Mouse (Mus musculus) hindbrain, embryonic 10.5 days (tissue): ENCODE measurements around the gene Dennd2a. TPM values are rescaled to one million over a fixed set of nuclear protein-coding genes. Genes with fewer than 3 reads are reported as not detected.

ENCODE experiments used
- DNase-seq: peaks from one replicate; pipeline ENCODE4 v3.0.0-alpha.2; 2017; ENCODE audit warnings: low spot score
- H3K27ac ChIP-seq: fragments of 300-500 bp; sonication (generic); 2 replicates; pipeline ENCODE4 v1.5.1; 2016; ENCODE audit warnings: mild to moderate bottlenecking, moderate library complexity
- H3K27me3 ChIP-seq: fragments of 300-500 bp; sonication (generic); 2 replicates; pipeline ENCODE4 v1.6.1; 2016; ENCODE audit warnings: mild to moderate bottlenecking; ENCODE audit not compliant: poor library complexity, insufficient read depth, severe bottlenecking
- H3K36me3 ChIP-seq: fragments of 300-500 bp; sonication (generic); 2 replicates; pipeline ENCODE4 v1.6.1; 2016; ENCODE audit warnings: mild to moderate bottlenecking, moderate library complexity
- H3K4me1 ChIP-seq: fragments of 300-500 bp; sonication (generic); replicated peaks from 2 replicates; pipeline ENCODE4 v1.6.1; 2016; ENCODE audit warnings: mild to moderate bottlenecking
- H3K4me3 ChIP-seq: fragments of 300-500 bp; sonication (generic); 2 replicates; pipeline ENCODE4 v1.5.1; 2016; ENCODE audit warnings: mild to moderate bottlenecking, moderate library complexity
- H3K9me3 ChIP-seq: fragments of 300-500 bp; sonication (generic); 2 replicates; pipeline ENCODE4 v1.6.1; 2016; ENCODE audit warnings: mild to moderate bottlenecking, moderate library complexity
- WGBS: fragments of 180-500 bp; shearing (Covaris S2); methylation state at CpG from one replicate; pipeline ENCODE4 v1.1.7; 2016; 5-methylcytosine and 5-hydroxymethylcytosine counted together
- polyA plus RNA-seq: library from polyadenylated mRNA; unstranded; fragments of >200 nt; fragmentation: Nextera tagmentation; extraction: Ambion mirVana; gene quantifications from 2 replicates; pipeline ENCODE4 v1.2.1, GENCODE M21; 2016

Dennd2a gene
- polyA plus RNA-seq, 1 experiment from 2014 or later = 45.6 TPM

DNA sequence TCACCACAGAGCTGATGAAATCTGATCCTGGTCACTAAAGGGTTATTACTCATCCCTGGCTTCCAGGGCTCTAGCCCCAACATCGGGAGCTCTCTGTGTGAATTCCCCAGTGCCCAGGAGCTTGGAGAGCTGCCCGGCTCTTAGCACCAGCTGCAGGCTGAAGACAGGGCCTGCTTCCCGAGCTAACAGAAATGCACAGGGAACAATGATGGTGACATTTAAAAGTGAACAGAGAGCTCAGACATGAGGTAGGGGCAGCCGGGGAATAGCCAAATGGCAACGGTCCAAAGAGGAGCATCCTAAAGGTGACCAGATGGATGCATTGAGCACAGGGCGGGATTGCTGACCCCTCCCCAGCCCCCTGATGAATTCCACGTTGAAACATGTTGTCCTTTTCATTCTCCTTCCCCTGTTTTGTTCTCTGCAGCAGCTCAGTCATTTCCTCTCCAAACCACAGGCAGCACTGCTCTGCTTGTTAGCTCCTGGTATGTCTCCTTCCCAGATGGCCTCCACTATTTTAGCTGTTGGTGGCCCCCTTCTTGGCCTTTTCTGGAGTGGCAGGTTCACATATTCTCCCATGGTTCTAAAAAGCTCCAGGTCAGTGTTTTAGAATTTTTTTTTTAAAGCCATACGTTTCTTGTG, 79.0 kb downstream of the Dennd2a start:
- H3K9me3 ChIP-seq = peaks cover 3% of the 10 kb centered on the region; the same call in 1 of the 2 replicates
- 69% methylated on average over 8 of the region's 8 CpGs for WGBS
- H3K27me3 ChIP-seq = no peaks in the 10 kb centered on the region
- no peak for DNase-seq
- H3K27ac ChIP-seq = peak overlapping the region; percentile 13; the same call in 1 of the 2 replicates
- H3K36me3 ChIP-seq = peaks cover 97% of the 10 kb centered on the region
- no peaks in the 10 kb centered on the region for H3K4me1 ChIP-seq
- H3K4me3 ChIP-seq = no peak overlapping the region

- H3K27me3 ChIP-seq = no peaks in the 10 kb centered on the region
- 83% methylated on average over 1 of the region's 1 CpGs for WGBS
- no peaks in the 10 kb centered on the region for H3K9me3 ChIP-seq
- H3K4me3 ChIP-seq = no peak overlapping the region
- DNase-seq = no peak
- H3K27ac ChIP-seq = no peak overlapping the region
- H3K4me1 ChIP-seq = no peaks in the 10 kb centered on the region; the same call in 1 of the 2 replicates
- H3K36me3 ChIP-seq = peaks cover 98% of the 10 kb centered on the region
These were observed 81.0 kb downstream of the Dennd2a start for GRCm38 (mm10) chr6:39476617-39477016.

GRCm38 (mm10) chr6:39474424-39474823, 83.2 kb downstream of the Dennd2a start:
- Histone ChIP-seq H3K4me1 (no peaks in the 10 kb centered on the region; the same call in 1 of the 2 replicates), H3K9me3 (no peaks in the 10 kb centered on the region), H3K27ac (0 out of 2 replicates have a peak overlapping the region, but pooled peaks have one; percentile 0), H3K36me3 (peaks cover 100% of the 10 kb centered on the region), H3K4me3 (no peak overlapping the region), H3K27me3 (no peaks in the 10 kb centered on the region)
- WGBS = 64% methylated on average over 6 of the region's 6 CpGs
- DNase-seq = peak; percentile 52

- H3K36me3 ChIP-seq = peaks cover 100% of the 10 kb centered on the region
- H3K27ac ChIP-seq = no peak overlapping the region
These were observed 84.8 kb downstream of the Dennd2a start for GRCm38 (mm10) chr6:39472837-39473236.

DNA sequence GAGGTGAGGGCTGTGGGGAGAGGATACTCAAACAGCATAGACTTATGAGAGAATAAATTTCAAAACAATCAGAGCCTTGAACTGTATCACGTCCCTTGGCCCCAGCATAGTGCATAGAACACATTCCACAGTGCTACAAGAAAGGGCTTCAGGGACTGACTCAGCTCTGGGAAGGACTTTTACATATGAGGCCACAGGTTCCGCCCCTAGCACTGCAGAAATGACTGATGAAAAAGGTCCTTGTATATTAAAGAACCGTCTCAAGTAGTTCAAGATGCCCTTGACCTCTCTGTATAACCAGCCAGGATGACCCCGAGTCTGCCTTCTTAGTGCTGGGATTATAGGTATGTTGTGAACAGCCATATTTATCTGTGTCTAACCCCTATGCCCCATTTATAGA, 85.4 kb downstream of the Dennd2a start:
- no peak for DNase-seq
- no peaks in the 10 kb centered on the region for H3K9me3 ChIP-seq
- peaks cover 100% of the 10 kb centered on the region for H3K36me3 ChIP-seq
- no peaks in the 10 kb centered on the region; the same call in 1 of the 2 replicates for H3K4me1 ChIP-seq
- no peak overlapping the region for H3K27ac ChIP-seq
- no peak overlapping the region for H3K4me3 ChIP-seq
- H3K27me3 ChIP-seq = no peaks in the 10 kb centered on the region
- 85% methylated on average over 4 of the region's 4 CpGs for WGBS

More at GRCm38 (mm10) chr6:39472837-39473236, 84.8 kb downstream of the Dennd2a start:
- no peak overlapping the region for H3K4me3 ChIP-seq
- no peak for DNase-seq
- no peaks in the 10 kb centered on the region for H3K27me3 ChIP-seq
- no peaks in the 10 kb centered on the region; the same call in 1 of the 2 replicates for H3K4me1 ChIP-seq
- WGBS = 71% methylated on average over 5 of the region's 5 CpGs
- no peaks in the 10 kb centered on the region for H3K9me3 ChIP-seq

DNA sequence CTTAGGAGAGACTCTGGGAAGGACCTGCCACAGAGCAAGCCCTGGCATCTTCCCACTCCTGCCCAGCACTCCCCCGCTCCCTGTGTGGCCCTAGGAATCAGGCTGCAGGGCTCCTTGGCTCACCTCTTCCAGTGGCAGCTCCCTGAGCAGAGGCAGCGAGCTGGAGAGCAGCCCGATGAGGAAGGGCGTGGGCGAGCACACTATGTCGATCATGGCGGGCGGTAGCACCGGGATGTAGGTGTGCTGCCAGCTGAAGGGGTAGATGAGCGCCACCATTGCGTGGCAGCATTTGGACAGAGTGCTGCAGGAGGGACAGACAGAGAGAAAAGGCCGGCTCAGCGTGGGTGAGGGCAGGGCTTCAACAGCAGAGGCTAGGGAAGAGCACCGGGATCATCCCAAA, 87.6 kb downstream of the Dennd2a start:
- Histone ChIP-seq H3K9me3 (no peaks in the 10 kb centered on the region), H3K27me3 (no peaks in the 10 kb centered on the region), H3K4me3 (no peak overlapping the region), H3K4me1 (no peaks in the 10 kb centered on the region; the same call in 1 of the 2 replicates), H3K36me3 (peaks cover 97% of the 10 kb centered on the region), H3K27ac (no peak overlapping the region)
- 93% methylated on average over 14 of the region's 14 CpGs for WGBS
- DNase-seq = no peak

DNA sequence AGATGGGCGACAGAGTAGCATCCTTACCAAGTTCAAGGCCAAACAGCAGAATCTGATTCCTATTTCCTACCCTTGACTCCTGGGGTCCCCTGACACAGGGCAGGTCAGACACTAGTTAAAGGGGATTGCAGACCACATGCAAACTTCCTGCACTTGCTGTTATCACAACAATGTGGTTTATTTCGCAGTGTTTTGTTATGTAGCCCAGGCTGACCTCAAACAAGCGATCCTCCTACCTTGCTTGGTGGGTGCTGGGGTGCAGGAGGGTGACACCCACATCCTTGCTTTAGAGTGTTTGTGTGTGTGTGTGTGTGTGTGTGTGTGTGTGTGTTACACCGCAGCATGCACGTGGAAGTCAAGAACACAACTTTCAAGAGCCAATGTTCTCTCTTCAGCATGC, 88.2 kb downstream of the Dennd2a start:
- H3K9me3 ChIP-seq = no peaks in the 10 kb centered on the region
- H3K27ac ChIP-seq = no peak overlapping the region
- whole genome bisulfite sequencing = 88% methylated on average over 5 of the region's 5 CpGs
- no peak overlapping the region for H3K4me3 ChIP-seq
- H3K27me3 ChIP-seq = no peaks in the 10 kb centered on the region
- H3K4me1 ChIP-seq = no peaks in the 10 kb centered on the region; the same call in 1 of the 2 replicates
- H3K36me3 ChIP-seq = peaks cover 97% of the 10 kb centered on the region
- DNase-seq = no peak

DNA sequence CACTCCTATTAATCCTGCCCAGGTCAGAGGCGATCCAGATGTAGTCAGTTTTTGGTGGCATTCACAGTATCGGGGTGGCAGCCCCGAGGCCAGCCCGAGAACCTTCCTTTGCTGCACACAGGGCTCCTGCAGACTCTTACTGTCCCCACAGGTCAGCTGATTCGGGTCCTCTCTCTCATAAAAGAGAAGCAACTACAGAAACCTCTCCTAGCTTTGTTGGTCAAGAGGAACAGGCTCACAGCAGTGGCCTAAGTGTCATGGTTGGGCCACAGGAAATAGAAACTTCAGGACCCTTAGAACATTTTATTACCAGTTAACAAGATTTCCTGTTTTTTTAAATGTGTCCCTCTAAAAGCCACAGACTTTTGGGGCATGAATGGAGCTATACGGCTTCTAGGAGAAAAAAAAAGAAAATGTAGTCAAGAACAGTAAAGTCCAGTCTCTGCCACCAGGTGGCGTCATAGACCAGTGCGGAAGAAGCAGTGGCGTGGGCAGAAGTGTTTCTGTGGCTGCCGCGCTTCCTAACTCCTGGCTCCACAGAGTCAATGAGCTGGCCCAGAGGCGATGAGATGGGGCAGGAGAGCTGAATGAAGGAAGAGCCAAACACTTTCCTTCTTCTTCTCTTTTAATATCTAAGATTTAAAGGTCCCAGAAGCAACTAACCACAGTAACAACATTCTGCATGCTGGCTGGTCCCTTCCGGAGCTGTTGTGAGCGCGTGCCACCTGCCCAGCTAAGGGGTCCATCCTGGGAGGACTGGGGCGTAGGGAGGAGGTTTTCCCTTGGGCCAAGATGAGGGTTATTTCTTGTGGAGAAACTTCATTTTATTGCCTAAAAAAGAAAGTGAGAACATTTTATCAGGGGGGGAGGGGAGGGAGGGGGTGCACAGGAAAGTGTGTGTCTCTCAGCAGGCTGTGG, 94.8 kb downstream of the Dennd2a start:
- H3K9me3 ChIP-seq = peaks cover 7% of the 10 kb centered on the region
- DNase-seq = peak; percentile 76
- 53% methylated on average over 16 of the region's 16 CpGs for WGBS
- no peak overlapping the region for H3K4me3 ChIP-seq
- 0 out of 2 replicates have a peak, but pooled peaks cover 3% of the 10 kb centered on the region for H3K4me1 ChIP-seq
- no peak overlapping the region for H3K27ac ChIP-seq
- no peaks in the 10 kb centered on the region for H3K27me3 ChIP-seq
- H3K36me3 ChIP-seq = peaks cover 74% of the 10 kb centered on the region

- no peak for DNase-seq
- no peak overlapping the region for H3K4me3 ChIP-seq
- H3K36me3 ChIP-seq = peaks cover 49% of the 10 kb centered on the region
- H3K27ac ChIP-seq = no peak overlapping the region
- no peaks in the 10 kb centered on the region for H3K27me3 ChIP-seq
- 96% methylated on average over 11 of the region's 11 CpGs for WGBS
- H3K9me3 ChIP-seq = peaks cover 7% of the 10 kb centered on the region
- 0 out of 2 replicates have a peak, but pooled peaks cover 3% of the 10 kb centered on the region for H3K4me1 ChIP-seq
These were observed 97.6 kb downstream of the Dennd2a start for GRCm38 (mm10) chr6:39460040-39460439.

DNA sequence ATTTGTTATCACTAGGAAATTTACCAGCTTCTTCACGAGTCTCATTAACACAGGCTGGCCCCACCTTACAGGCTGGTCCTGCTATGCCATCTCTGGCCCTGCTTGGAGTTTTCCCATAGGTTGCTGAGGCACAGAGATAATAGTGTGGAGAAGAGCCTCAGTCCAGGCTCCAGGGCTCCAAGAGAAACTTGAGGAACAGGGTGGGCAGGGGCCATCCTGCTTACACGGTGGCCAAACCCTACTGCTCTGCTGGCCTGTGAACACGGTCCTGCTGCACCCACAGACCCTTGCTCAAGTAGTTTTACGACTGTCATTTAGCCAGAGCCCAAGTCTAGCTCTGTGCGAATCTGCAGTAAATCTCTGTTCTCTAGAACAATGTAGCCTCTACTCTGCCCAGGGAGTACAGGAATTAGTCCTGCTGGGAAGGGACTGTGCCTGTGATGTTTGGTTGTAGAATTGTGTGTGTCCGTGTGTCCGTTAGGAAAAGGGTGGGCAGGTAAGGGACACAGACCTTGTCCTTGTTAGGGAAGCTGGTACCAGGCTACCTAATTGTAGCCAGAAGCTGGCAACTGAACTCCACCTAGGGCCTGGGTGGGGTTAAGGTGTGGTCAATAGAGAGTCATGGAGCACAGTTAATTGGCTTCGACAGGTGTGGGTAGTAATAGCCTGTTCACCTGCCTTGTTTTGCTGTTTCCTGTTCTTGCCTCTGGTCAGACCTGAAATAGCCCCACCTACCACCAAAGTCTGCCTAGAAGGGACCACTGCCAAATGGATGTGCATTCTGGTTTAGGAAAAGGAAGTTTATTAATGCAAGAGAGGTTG, 102.1 kb downstream of the Dennd2a start:
- 89% methylated on average over 8 of the region's 8 CpGs for WGBS
- Histone ChIP-seq H3K27ac (0 out of 2 replicates have a peak overlapping the region, but pooled peaks have one; percentile 6), H3K9me3 (peaks cover 7% of the 10 kb centered on the region), H3K36me3 (peaks cover 7% of the 10 kb centered on the region), H3K4me1 (no peaks in the 10 kb centered on the region), H3K27me3 (no peaks in the 10 kb centered on the region), H3K4me3 (no peak overlapping the region)
- DNase-seq = no peak

DNA sequence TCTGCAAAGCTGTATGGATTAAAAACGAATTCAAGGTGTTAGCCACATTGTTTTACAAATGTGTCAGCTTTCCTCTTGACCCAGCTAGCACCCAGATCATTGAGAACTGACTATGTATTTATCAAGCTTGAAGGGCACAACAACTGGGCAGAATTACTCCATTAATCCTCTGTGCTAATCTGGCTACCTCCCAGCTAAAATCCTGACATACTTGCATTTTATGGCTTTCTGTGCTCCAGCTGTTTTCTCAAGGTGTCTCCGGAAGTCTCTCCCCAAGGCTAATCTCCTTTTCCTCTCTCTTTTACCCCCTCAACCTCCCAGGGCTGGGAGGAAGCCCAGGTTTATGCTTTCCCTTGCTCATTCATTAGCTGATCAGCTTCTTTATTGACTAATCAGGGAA, 103.1 kb downstream of the Dennd2a start:
- 76% methylated on average over 2 of the region's 2 CpGs for WGBS
- Histone ChIP-seq H3K4me3 (no peak overlapping the region), H3K9me3 (no peaks in the 10 kb centered on the region), H3K27ac (no peak overlapping the region), H3K27me3 (no peaks in the 10 kb centered on the region), H3K36me3 (no peaks in the 10 kb centered on the region), H3K4me1 (peaks cover 5% of the 10 kb centered on the region; the same call in 1 of the 2 replicates)
- no peak for DNase-seq

DNA sequence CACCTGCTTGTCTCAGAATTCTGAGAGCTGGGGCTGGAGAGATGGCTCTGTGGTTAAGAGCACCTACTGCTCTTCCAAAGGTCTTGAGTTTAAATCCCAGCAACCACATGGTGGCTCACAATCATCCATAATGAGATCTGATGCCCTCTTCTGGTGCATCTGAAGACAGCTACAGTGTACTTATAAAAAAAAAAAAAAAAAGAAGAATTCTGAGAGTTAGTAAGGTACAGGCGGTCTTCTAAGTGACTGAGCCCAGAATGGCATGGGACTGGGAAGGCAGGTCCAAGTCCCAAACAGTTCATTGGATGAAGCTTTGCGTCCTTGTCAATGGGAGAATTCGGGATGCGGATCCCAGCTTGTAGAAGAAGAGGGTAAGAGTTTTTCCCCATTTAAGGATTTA, 104.1 kb downstream of the Dennd2a start:
- Histone ChIP-seq H3K4me3 (no peak overlapping the region), H3K36me3 (no peaks in the 10 kb centered on the region), H3K27me3 (no peaks in the 10 kb centered on the region), H3K27ac (no peak overlapping the region), H3K9me3 (no peaks in the 10 kb centered on the region), H3K4me1 (peaks cover 8% of the 10 kb centered on the region; the same call in 1 of the 2 replicates)
- no peak for DNase-seq
- 91% methylated on average over 4 of the region's 4 CpGs for WGBS
